Mouse (Mus musculus) CH12.LX (cell line): ENCODE measurements at regions not wholly inside any gene's neighbourhood (a gene's known extent, or its start where the extent isn't known, plus 50 kb on each side); places are given as distances from the start of the nearest gene placed in this dataset.

ENCODE experiments used
- DNase-seq: peaks from one replicate; pipeline ENCODE4 v3.0.0-alpha.2; 2013; ENCODE audit errors: extremely low read depth
- H3K27ac ChIP-seq: 2 replicates; pipeline ENCODE4 v1.5.1; 2012; ENCODE audit warnings: low read depth, mild to moderate bottlenecking, control low read depth, moderate library complexity; ENCODE audit not compliant: insufficient read depth
- H3K27me3 ChIP-seq: replicated peaks from 2 replicates; pipeline ENCODE3; 2012; ENCODE audit warnings: inconsistent platforms
- H3K36me3 ChIP-seq, 2 experiments: replicated peaks in 1 of 2; 2 replicates each; pipeline versions ENCODE3 to v1.6.1; 2012; ENCODE audit warnings: inconsistent platforms in 1 of 2, low read length in 1 of 2, mild to moderate bottlenecking in 1 of 2, mixed read lengths in 1 of 2, moderate library complexity in 1 of 2; ENCODE audit not compliant: control insufficient read depth in 1 of 2, insufficient read depth in 1 of 2
- H3K4me1 ChIP-seq, 2 experiments: 2 replicates each; pipeline ENCODE4 v1.6.1; 2012; ENCODE audit warnings: inconsistent platforms in 1 of 2, moderate library complexity in 1 of 2; ENCODE audit not compliant: insufficient read depth in 2 of 2, control insufficient read depth in 1 of 2
- H3K4me2 ChIP-seq: 2 replicates; pipeline ENCODE4 v1.6.1; 2012; ENCODE audit warnings: low read depth, mild to moderate bottlenecking, control low read depth; ENCODE audit not compliant: poor library complexity, insufficient read depth, severe bottlenecking
- H3K4me3 ChIP-seq, 3 experiments: fragments of 150-350 bp in 1 of 3; sonication (generic) in 1 of 3; replicated peaks in 1 of 3; 2 replicates each; pipeline versions ENCODE3 to v1.5.1; 2011 to 2012; ENCODE audit warnings: low read depth in 2 of 3, low read length in 2 of 3, mild to moderate bottlenecking in 2 of 3, moderate library complexity in 2 of 3, control low read depth in 1 of 3, improper control_type of control experiment in 1 of 3, inconsistent platforms in 1 of 3, mixed read lengths in 1 of 3; ENCODE audit not compliant: poor library complexity in 1 of 3
- H3K79me2 ChIP-seq: replicated peaks from 2 replicates; pipeline ENCODE4 v1.6.1; 2012; ENCODE audit warnings: mild to moderate bottlenecking, moderate library complexity; ENCODE audit not compliant: control insufficient read depth, poor library complexity, insufficient read depth, severe bottlenecking; ENCODE audit errors: extremely low read depth
- H3K9ac ChIP-seq: 2 replicates; pipeline ENCODE4 v1.6.1; 2012; ENCODE audit warnings: low read depth, mild to moderate bottlenecking, control low read depth, moderate library complexity; ENCODE audit not compliant: insufficient read depth
- H3K9me3 ChIP-seq: replicated peaks from 2 replicates; pipeline ENCODE3; 2012; ENCODE audit warnings: low read length, inconsistent platforms, mixed read lengths
- CTCF ChIP-seq, 2 experiments: IDR thresholded peaks in 1 of 2; conservative IDR thresholded peaks in 1 of 2; 2 replicates each; pipeline ENCODE4 v1.5.1; 2011 to 2012; ENCODE audit warnings: low read depth in 2 of 2, low read length in 2 of 2, improper control_type of control experiment in 1 of 2, inconsistent platforms in 1 of 2, mild to moderate bottlenecking in 1 of 2, moderate library complexity in 1 of 2
- E2F4 ChIP-seq: IDR thresholded peaks from 2 replicates; pipeline ENCODE4 v1.6.1; 2011; ENCODE audit warnings: low read depth, low read length, improper control_type of control experiment; ENCODE audit not compliant: insufficient replicate concordance
- GABPA ChIP-seq: IDR thresholded peaks from 2 replicates; pipeline ENCODE4 v1.6.1; 2012; ENCODE audit warnings: low read depth, low read length, improper control_type of control experiment, inconsistent platforms; ENCODE audit not compliant: insufficient replicate concordance
- IRF4 ChIP-seq: IDR thresholded peaks from 2 replicates; pipeline ENCODE4 v1.6.1; 2014; ENCODE audit warnings: low read depth, mild to moderate bottlenecking, inconsistent platforms, low read length, improper control_type of control experiment
- MAX ChIP-seq: IDR thresholded peaks from 2 replicates; pipeline ENCODE4 v1.6.1; 2011; ENCODE audit warnings: low read length, improper control_type of control experiment
- MAZ ChIP-seq: IDR thresholded peaks from 2 replicates; pipeline ENCODE4 v1.6.1; 2012; ENCODE audit warnings: low read depth, mild to moderate bottlenecking, inconsistent platforms, low read length, improper control_type of control experiment, moderate library complexity
- MXI1 ChIP-seq: IDR thresholded peaks from 2 replicates; pipeline ENCODE4 v1.6.1; 2011; ENCODE audit warnings: mild to moderate bottlenecking, low read depth, low read length, improper control_type of control experiment
- NELFE ChIP-seq: IDR thresholded peaks from 2 replicates; pipeline ENCODE4 v1.6.1; 2011; ENCODE audit warnings: low read depth, low read length, improper control_type of control experiment
- NRF1 ChIP-seq: IDR thresholded peaks from 2 replicates; pipeline ENCODE4 v1.6.1; 2014; ENCODE audit warnings: low read depth, mild to moderate bottlenecking, inconsistent platforms, low read length, improper control_type of control experiment, moderate library complexity
- RAD21 ChIP-seq: IDR thresholded peaks from 2 replicates; pipeline ENCODE4 v1.6.1; 2011; ENCODE audit warnings: low read depth, mild to moderate bottlenecking, low read length, improper control_type of control experiment, moderate library complexity
- SMC3 ChIP-seq: IDR thresholded peaks from 2 replicates; pipeline ENCODE4 v1.6.1; 2011; ENCODE audit warnings: low read depth, low read length, improper control_type of control experiment
- TBP ChIP-seq: conservative IDR thresholded peaks from 2 replicates; pipeline ENCODE4 v1.6.1; 2011; ENCODE audit warnings: low read depth, low read length, improper control_type of control experiment
- TCF12 ChIP-seq: IDR thresholded peaks from 2 replicates; pipeline ENCODE4 v1.6.1; 2014; ENCODE audit warnings: low read depth, mild to moderate bottlenecking, inconsistent platforms, low read length, improper control_type of control experiment
- UBTF ChIP-seq: IDR thresholded peaks from 2 replicates; pipeline ENCODE4 v1.6.1; 2012; ENCODE audit warnings: low read depth, mild to moderate bottlenecking, inconsistent platforms, low read length, improper control_type of control experiment, moderate library complexity
- USF1 ChIP-seq: IDR thresholded peaks from 2 replicates; pipeline ENCODE4 v1.6.1; 2014; ENCODE audit warnings: low read depth, mild to moderate bottlenecking, inconsistent platforms, low read length, improper control_type of control experiment
- ZC3H11A ChIP-seq: IDR thresholded peaks from 2 replicates; pipeline ENCODE4 v1.6.1; 2012; ENCODE audit warnings: low read depth, mild to moderate bottlenecking, inconsistent platforms, low read length, improper control_type of control experiment
- ZMIZ1 ChIP-seq: IDR thresholded peaks from 2 replicates; pipeline ENCODE4 v1.6.1; 2012; ENCODE audit warnings: low read depth, mild to moderate bottlenecking, inconsistent platforms, low read length, improper control_type of control experiment
- ZNF384 ChIP-seq: IDR thresholded peaks from 2 replicates; pipeline ENCODE4 v1.6.1; 2012; ENCODE audit warnings: low read depth, low read length, improper control_type of control experiment, inconsistent platforms
- dilution Hi-C: fragments of 300-500 bp; cut with MboI; formaldehyde crosslinking; loops from 2 replicates; pipeline ENCODE4 v1.14.3; 2020; ENCODE audit warnings: low sequenced_read_pairs; ENCODE audit not compliant: extremely low pct_unique_long_range_greater_than_20kb, extremely low pct_ligation_motif_present
- in situ Hi-C: fragments of 300-500 bp; cut with MboI; formaldehyde crosslinking; loops from 3 replicates; pipeline ENCODE4 v1.14.3; 2019; ENCODE audit warnings: low sequenced_read_pairs, low pct_ligation_motif_present, low pct_unique_long_range_greater_than_20kb, mixed read lengths

- no peak overlapping the region for H3K4me3 ChIP-seq
- no peaks in the 10 kb centered on the region for H3K9me3 ChIP-seq
- in situ Hi-C loops: no loop called here
- H3K4me2 ChIP-seq: no peak overlapping the region
- TF ChIP-seq GABPA (no peak), MAZ (no peak), TBP (no peak), MXI1 (no peak), USF1 (no peak), ZNF384 (no peak), E2F4 (no peak), NRF1 (no peak), NELFE (no peak), RAD21 (no peak), ZC3H11A (no peak)
- H3K27ac ChIP-seq: no peak overlapping the region
- no peaks in the 10 kb centered on the region for H3K79me2 ChIP-seq
- DNase-seq: no peak
- dilution Hi-C loops: no loop called here
- H3K36me3 ChIP-seq: no peaks in the 10 kb centered on the region
- H3K9ac ChIP-seq: no peak overlapping the region
- H3K4me1 ChIP-seq: no peaks in the 10 kb centered on the region; a peak in 1 of 4 replicates
- no peaks in the 10 kb centered on the region for H3K27me3 ChIP-seq
Measured at GRCm38 (mm10) chr1:55977796-55978195, 572.1 kb downstream of the Plcl1 start.

GRCm38 (mm10) chr1:55983522-55984066, 577.9 kb downstream of the Plcl1 start:
- H3K27ac ChIP-seq: no peak overlapping the region
- peaks cover 0 to 3% of the 10 kb centered on the region in 2 experiments; a peak in 2 of 4 replicates for H3K4me1 ChIP-seq
- H3K79me2 ChIP-seq: no peaks in the 10 kb centered on the region
- no peaks in the 10 kb centered on the region for H3K27me3 ChIP-seq
- H3K4me2 ChIP-seq: peak overlapping the region; percentile 22
- H3K36me3 ChIP-seq: no peaks in the 10 kb centered on the region
- DNase-seq: no peak
- H3K4me3 ChIP-seq: no peak overlapping the region
- H3K9ac ChIP-seq: no peak overlapping the region
- H3K9me3 ChIP-seq: no peaks in the 10 kb centered on the region
- dilution Hi-C loops: no loop called here
- TF ChIP-seq TCF12 (no peak), RAD21 (peak; percentile 6; the same call in 1 of the 2 replicates), SMC3 (peak; percentile 16), CTCF (conservative IDR thresholded peaks at IDR 0.05 in 1 of 2, IDR thresholded peaks at IDR 0.05 in 1 of 2; ENCODE audit: low read depth in 2 of 2, low read length in 2 of 2) (peak in 1 of 2 experiments; percentile 29; a peak in 2 of 4 replicates), IRF4 (no peak)
- TF ChIP-seq, all 38 proteins: peak for 3
- in situ Hi-C loops: no loop called here

- Histone ChIP-seq H3K79me2 (no peaks in the 10 kb centered on the region), H3K36me3 (no peaks in the 10 kb centered on the region), H3K9ac (no peak overlapping the region), H3K4me2 (no peak overlapping the region), H3K4me3 (no peak overlapping the region), H3K9me3 (no peaks in the 10 kb centered on the region), H3K27ac (no peak overlapping the region), H3K4me1 (no peaks in the 10 kb centered on the region), H3K27me3 (no peaks in the 10 kb centered on the region)
- no peak for TF ChIP-seq CTCF (conservative IDR thresholded peaks at IDR 0.05 in 1 of 2, IDR thresholded peaks at IDR 0.05 in 1 of 2; ENCODE audit: low read depth in 2 of 2, low read length in 2 of 2)
- TF ChIP-seq MXI1: no peak
- TF ChIP-seq ZMIZ1: no peak
- no peak for TF ChIP-seq ZC3H11A
- no peak for TF ChIP-seq USF1
- TF ChIP-seq MAX: no peak
- no peak for TF ChIP-seq NRF1
- TF ChIP-seq UBTF: no peak
- in situ Hi-C loops: no loop called here
- DNase-seq: no peak
- dilution Hi-C loops: no loop called here
Measured at GRCm38 (mm10) chr1:55997074-55997473, 591.4 kb downstream of the Plcl1 start.
